Mouse (Mus musculus): ENCODE data around the gene Mettl17.

GRCm38 (mm10) chr14:51884031-51884544, 554 bp upstream of the Mettl17 start:
- TF ChIP-seq CTCF (IDR thresholded peaks at IDR 0.05; ENCODE audit: low read depth) (no peak), EP300 (optimal IDR thresholded peaks at IDR 0.05) (no peak)
